Mouse (Mus musculus) lung, embryonic 16.5 days (tissue): ENCODE results near the gene Cnr1. TPM values are rescaled to one million over a fixed set of nuclear protein-coding genes. Genes with fewer than 3 reads are reported as not detected.

ENCODE experiments used
- ATAC-seq: fragments of 200-750 bp; cut with Nextera tagmentation; 2 replicates; pipeline ENCODE4 v1.8.0; 2017; ENCODE audit warnings: low read depth, mild to moderate bottlenecking, moderate library complexity
- H3K27ac ChIP-seq: fragments of 300-500 bp; sonication (generic); 2 replicates; pipeline ENCODE4 v1.5.1; 2014; ENCODE audit warnings: mild to moderate bottlenecking, control low read depth, low read length
- H3K27me3 ChIP-seq: fragments of 300-500 bp; sonication (generic); 2 replicates; pipeline ENCODE4 v1.6.1; 2014; ENCODE audit warnings: low read depth, low read length, mixed read lengths; ENCODE audit not compliant: control insufficient read depth, insufficient read depth
- H3K36me3 ChIP-seq: fragments of 300-500 bp; sonication (generic); 2 replicates; pipeline ENCODE4 v1.6.1; 2014; ENCODE audit warnings: low read length; ENCODE audit not compliant: control insufficient read depth, insufficient read depth
- H3K4me1 ChIP-seq: fragments of 300-500 bp; sonication (generic); replicated peaks from 2 replicates; pipeline ENCODE4 v1.6.1; 2014; ENCODE audit warnings: low read length, mixed read lengths; ENCODE audit not compliant: control insufficient read depth, insufficient read depth
- H3K4me2 ChIP-seq: fragments of 300-500 bp; sonication (generic); 2 replicates; pipeline ENCODE4 v1.6.1; 2014; ENCODE audit warnings: low read depth, low read length, control low read depth
- H3K4me3 ChIP-seq: fragments of 300-500 bp; sonication (generic); 2 replicates; pipeline ENCODE4 v1.5.1; 2014; ENCODE audit warnings: mild to moderate bottlenecking, low read length, control low read depth
- H3K9ac ChIP-seq: fragments of 300-500 bp; sonication (generic); 2 replicates; pipeline ENCODE4 v1.6.1; 2014; ENCODE audit warnings: low read length, control low read depth
- H3K9me3 ChIP-seq: fragments of 300-500 bp; sonication (generic); 2 replicates; pipeline ENCODE4 v1.6.1; 2016; ENCODE audit warnings: low read length; ENCODE audit not compliant: control insufficient read depth
- WGBS: fragments of 180-500 bp; shearing (Covaris S2); extraction: QIAGEN DNeasy Blood & Tissue Kit; methylation state at CpG from one replicate; pipeline ENCODE4 v1.1.7; 2014; 5-methylcytosine and 5-hydroxymethylcytosine counted together
- polyA plus RNA-seq: library from polyadenylated mRNA; unstranded; fragments of >200 nt; fragmentation: Nextera tagmentation; extraction: Ambion mirVana; gene quantifications from 2 replicates; pipeline ENCODE4 v1.2.1, GENCODE M21; 2015

Gene Cnr1
- polyA plus RNA-seq, 1 experiment from 2014 or later: 0.46 TPM

DNA sequence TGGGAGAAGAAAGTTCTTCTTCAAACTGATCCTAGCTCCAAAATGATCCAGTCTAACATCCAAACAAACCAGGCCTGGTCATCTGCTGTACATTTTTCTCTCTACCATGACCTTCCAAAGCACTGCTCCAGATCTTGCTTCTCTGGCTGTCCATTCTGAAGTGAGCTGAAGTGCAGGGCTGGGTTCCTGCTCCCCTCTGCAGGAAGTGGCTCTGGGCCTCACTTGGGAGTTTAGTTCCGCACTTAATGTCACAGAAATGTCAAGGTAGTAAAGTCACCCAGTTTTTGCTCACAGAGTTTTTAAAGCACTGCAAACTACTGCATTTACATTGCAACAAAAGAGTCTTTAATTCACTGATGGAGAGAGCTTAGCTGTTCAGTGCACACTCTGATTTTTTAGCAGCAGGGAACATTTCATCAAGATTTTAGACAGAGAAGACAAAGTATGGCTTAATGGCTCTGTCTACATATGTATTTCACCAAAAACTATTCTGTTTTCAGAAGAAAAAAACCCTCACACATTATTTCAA is 20.5 kb upstream of the Cnr1 start:
- no peak overlapping the region for H3K9ac ChIP-seq
- no peaks in the 10 kb centered on the region for H3K36me3 ChIP-seq
- no peaks in the 10 kb centered on the region for H3K4me1 ChIP-seq
- no peaks in the 10 kb centered on the region for H3K9me3 ChIP-seq
- no peak overlapping the region for H3K27ac ChIP-seq
- no peak overlapping the region for H3K4me2 ChIP-seq
- 61% methylated on average over 1 of the region's 1 CpGs for WGBS
- H3K4me3 ChIP-seq: no peak overlapping the region
- no peaks in the 10 kb centered on the region for H3K27me3 ChIP-seq
- ATAC-seq: no peak

GRCm38 (mm10) chr4:33904826-33905225 is 19.6 kb upstream of the Cnr1 start:
- no peaks in the 10 kb centered on the region for H3K27me3 ChIP-seq
- no peaks in the 10 kb centered on the region for H3K9me3 ChIP-seq
- no peak overlapping the region for H3K4me2 ChIP-seq
- WGBS: 68% methylated on average over 4 of the region's 4 CpGs
- H3K4me1 ChIP-seq: no peaks in the 10 kb centered on the region
- H3K36me3 ChIP-seq: no peaks in the 10 kb centered on the region
- no peak overlapping the region for H3K9ac ChIP-seq
- no peak for ATAC-seq
- no peak overlapping the region for H3K27ac ChIP-seq
- H3K4me3 ChIP-seq: no peak overlapping the region

DNA sequence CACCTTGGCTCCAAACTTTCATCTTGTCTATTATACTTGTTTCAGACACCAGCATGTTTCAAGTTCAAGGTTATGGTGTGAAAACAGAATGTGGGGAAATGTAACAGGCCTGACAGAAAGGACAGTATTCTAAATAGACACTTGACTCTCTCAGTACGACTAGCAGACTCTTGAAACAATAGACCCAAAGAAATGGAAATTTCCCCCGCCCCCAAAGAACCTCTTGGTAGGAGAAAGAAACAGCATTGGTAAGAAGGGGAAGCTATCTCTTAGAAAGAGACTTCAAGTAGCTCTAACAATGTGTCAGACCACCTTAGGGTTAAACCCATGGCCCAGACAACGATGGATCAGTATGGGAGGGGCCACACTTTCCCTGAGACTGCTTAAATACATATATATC is 15.6 kb upstream of the Cnr1 start:
- ATAC-seq: no peak
- Histone ChIP-seq H3K9ac (no peak overlapping the region), H3K9me3 (no peaks in the 10 kb centered on the region), H3K27me3 (no peaks in the 10 kb centered on the region), H3K4me3 (no peak overlapping the region), H3K4me2 (no peak overlapping the region), H3K27ac (no peak overlapping the region), H3K36me3 (no peaks in the 10 kb centered on the region), H3K4me1 (no peaks in the 10 kb centered on the region)
- WGBS: 40% methylated on average over 3 of the region's 3 CpGs

DNA sequence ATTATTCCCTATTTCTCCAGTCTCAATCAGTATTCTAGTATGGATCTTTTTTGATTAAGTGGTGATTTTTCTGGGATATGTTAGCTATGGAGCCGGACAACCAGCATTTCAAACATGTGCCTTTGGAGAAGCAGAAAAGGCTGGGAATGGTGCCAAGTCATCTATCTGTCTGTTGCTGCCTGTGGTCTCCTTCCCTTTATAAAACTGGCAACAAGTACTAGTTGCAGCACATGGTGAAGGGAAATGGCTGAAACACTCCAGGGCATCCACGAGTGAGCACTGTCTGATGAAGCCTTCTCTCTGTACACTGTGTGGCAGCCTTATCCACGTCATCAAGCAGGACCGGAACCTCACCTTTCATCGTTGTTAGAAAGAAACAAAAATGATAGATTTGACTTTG is 8.7 kb upstream of the Cnr1 start:
- Histone ChIP-seq H3K27me3 (no peaks in the 10 kb centered on the region), H3K4me1 (no peaks in the 10 kb centered on the region), H3K9ac (no peak overlapping the region), H3K27ac (no peak overlapping the region), H3K36me3 (no peaks in the 10 kb centered on the region), H3K4me3 (no peak overlapping the region), H3K4me2 (no peak overlapping the region), H3K9me3 (no peaks in the 10 kb centered on the region)
- ATAC-seq: no peak
- 55% methylated on average over 5 of the region's 5 CpGs for WGBS

- Histone ChIP-seq H3K9me3 (no peaks in the 10 kb centered on the region), H3K27ac (no peak overlapping the region), H3K27me3 (peaks cover 28% of the 10 kb centered on the region), H3K4me1 (peaks cover 13% of the 10 kb centered on the region), H3K36me3 (no peaks in the 10 kb centered on the region), H3K4me3 (no peak overlapping the region), H3K9ac (no peak overlapping the region), H3K4me2 (no peak overlapping the region)
- 36% methylated on average over 5 of the region's 5 CpGs for WGBS
- ATAC-seq: no peak
Measured at GRCm38 (mm10) chr4:33920807-33921206, 3.6 kb upstream of the Cnr1 start.

GRCm38 (mm10) chr4:33923151-33923760 is 1.1 kb upstream of the Cnr1 start:
- Histone ChIP-seq H3K27me3 (peaks cover 30% of the 10 kb centered on the region), H3K9ac (peak overlapping the region; percentile 67; the same call in 1 of the 2 replicates)
- WGBS: 6% methylated on average over 19 of the region's 19 CpGs

GRCm38 (mm10) chr4:33923761-33924233 is 596 bp upstream of the Cnr1 start:
- Histone ChIP-seq H3K27ac (no peak overlapping the region), H3K36me3 (no peaks in the 10 kb centered on the region), H3K4me2 (peak overlapping the region; percentile 98), H3K4me3 (peak overlapping the region; percentile 59), H3K4me1 (peaks cover 13% of the 10 kb centered on the region), H3K9ac (peak overlapping the region; percentile 67), H3K27me3 (peaks cover 30% of the 10 kb centered on the region), H3K9me3 (no peaks in the 10 kb centered on the region)
- WGBS: under 1% methylated on average over 34 of the region's 55 CpGs
- no peak for ATAC-seq

More at GRCm38 (mm10) chr4:33923151-33923760, 1.1 kb upstream of the Cnr1 start:
- H3K4me3 ChIP-seq: peak overlapping the region; percentile 59
- H3K27ac ChIP-seq: no peak overlapping the region
- ATAC-seq: no peak
- H3K4me1 ChIP-seq: peaks cover 13% of the 10 kb centered on the region
- no peaks in the 10 kb centered on the region for H3K9me3 ChIP-seq
- H3K4me2 ChIP-seq: peak overlapping the region; percentile 98
- H3K36me3 ChIP-seq: no peaks in the 10 kb centered on the region

DNA sequence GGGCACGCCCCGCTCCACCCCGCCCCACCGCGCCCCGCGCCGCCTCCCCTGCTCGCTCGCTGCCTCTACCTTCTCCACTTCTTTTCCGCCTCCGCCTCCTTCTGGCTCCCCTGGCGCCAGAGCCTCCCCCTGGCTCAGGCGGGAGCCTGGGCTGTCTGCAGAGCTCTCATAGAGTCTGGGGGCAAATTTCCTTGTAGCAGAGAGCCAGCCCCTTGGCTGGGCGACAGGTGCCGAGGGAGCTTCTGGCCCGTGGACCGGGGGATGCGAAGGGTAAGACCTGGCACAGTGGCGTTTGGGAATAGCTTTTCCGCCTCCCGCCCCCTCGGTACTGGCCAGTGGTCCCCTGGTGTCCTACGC is 474 bp downstream of the Cnr1 start:
- H3K9ac ChIP-seq: peak overlapping the region; percentile 67
- no peaks in the 10 kb centered on the region for H3K36me3 ChIP-seq
- no peak overlapping the region for H3K27ac ChIP-seq
- peaks cover 30% of the 10 kb centered on the region for H3K27me3 ChIP-seq
- peak overlapping the region; percentile 59 for H3K4me3 ChIP-seq
- H3K4me2 ChIP-seq: peak overlapping the region; percentile 98
- H3K9me3 ChIP-seq: no peaks in the 10 kb centered on the region
- H3K4me1 ChIP-seq: peaks cover 13% of the 10 kb centered on the region
- peak; percentile 15; the same call in 1 of the 2 replicates for ATAC-seq
- WGBS: 1% methylated on average over 16 of the region's 24 CpGs

DNA sequence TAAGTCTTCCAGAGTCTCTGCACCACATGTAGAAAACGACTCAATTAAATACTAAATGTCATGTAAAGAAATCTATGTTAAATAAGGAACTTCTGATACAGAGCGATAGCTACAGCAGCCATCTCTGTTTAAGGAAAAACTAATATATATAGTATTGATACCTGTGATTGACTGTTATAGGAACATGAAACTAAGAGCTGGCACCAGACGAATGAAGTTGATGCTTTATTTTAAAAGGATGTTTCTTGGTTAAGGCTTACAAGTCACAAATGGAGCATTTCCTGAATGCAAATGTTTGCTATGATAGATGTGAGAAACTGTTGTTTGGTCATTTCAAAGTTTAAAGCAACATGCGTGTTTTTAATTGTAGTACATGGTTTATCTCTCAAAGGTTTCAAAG is 1.1 kb downstream of the Cnr1 start:
- Histone ChIP-seq H3K4me2 (peak overlapping the region; percentile 98), H3K27me3 (peaks cover 30% of the 10 kb centered on the region), H3K4me3 (peak overlapping the region; percentile 59; the same call in 1 of the 2 replicates), H3K27ac (no peak overlapping the region), H3K4me1 (peaks cover 13% of the 10 kb centered on the region), H3K9me3 (no peaks in the 10 kb centered on the region), H3K36me3 (no peaks in the 10 kb centered on the region), H3K9ac (no peak overlapping the region)
- no peak for ATAC-seq
- 43% methylated on average over 4 of the region's 4 CpGs for WGBS
